Mouse (Mus musculus): ENCODE data around the gene Bcl7b.

Bcl7b gene

DNA sequence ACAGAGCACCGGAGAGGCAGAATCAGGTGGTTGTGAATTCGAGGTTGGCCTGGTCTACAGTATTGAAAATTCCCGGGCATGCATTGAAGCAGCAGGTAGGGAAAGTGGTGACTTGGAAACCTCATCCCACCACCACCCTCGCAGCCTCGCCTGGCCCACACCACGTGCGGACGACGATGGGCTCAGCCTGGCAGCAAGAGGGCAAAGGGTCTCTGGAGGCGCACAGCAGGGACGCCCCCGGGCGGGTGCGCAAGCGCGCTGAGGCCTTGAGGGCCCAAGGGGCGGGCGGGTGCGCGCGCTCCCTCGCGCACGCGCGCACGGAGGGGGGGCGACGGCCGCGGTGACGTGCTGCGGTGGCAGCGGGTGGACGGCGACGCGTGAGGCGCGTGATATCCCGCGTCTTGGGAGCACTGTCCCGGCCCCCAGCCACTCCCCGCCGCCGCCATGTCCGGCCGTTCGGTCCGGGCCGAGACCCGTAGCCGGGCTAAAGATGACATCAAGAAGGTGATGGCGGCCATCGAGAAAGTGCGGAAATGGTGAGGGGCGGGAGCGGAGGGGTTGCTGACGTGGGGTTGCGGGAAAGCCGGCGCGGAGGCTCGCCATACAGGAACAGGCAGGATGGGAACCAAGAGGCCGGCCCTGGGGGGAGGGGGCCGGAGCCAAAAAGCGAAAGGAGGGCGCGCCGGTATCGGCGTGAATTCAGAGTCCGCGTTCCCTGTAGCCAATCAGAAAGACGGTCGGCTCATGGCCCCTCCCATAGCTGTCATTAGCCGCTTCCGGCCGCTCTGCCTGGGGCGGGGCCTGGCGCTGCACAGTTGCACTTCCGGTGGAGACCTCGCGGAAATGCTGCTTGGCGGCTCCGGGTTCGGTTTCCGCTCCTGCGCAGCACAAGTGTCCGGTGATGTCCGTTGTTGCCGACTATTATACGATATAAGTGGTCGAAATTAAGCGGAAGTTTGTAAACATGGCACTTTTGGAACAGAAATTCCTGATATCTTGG is at the start of gene Bcl7b:
Gene Bcl7b, plus strand, starts transcription at position 221 of the 1,000 bp plus-strand sequence.
- peak; percentile 61 for DNase-seq (ENCODE audit: extremely low read depth, low read depth, low spot score)

DNA sequence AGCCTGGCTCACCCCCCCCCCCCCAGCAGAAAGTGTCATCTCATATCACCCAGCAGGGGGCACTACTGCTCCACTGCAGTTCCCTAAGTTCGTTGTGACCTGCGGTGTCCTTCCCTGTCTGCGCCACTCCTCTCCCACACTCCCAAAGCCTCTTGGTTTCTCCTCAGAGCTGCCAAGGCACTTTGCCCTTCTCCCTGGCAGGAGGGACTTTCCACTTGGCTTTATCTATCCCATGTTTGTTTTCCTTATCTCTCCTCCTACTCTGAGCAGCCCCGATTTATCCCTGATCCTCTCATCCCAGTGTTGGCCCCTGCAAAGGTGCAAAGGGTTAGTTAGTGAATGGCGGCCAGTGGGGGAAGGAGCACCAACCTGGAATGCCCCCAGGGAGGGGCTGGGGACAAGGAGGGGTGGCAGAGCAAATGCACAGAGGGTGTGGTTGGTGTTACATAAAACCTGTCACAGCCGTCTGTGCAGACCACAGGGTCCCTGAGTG is 49.4 kb upstream of the Bcl7b start:
- no peak for DNase-seq (ENCODE audit: extremely low read depth, low read depth, low spot score)

- no peak for DNase-seq (ENCODE audit: extremely low read depth, low read depth, low spot score)
Observed at GRCm38 (mm10) chr5:135120753-135121152, 47.3 kb upstream of the Bcl7b start.

- DNase-seq (ENCODE audit: extremely low read depth, low read depth, low spot score), result no peak
Observed at GRCm38 (mm10) chr5:135126121-135126520, 42.0 kb upstream of the Bcl7b start.

DNA sequence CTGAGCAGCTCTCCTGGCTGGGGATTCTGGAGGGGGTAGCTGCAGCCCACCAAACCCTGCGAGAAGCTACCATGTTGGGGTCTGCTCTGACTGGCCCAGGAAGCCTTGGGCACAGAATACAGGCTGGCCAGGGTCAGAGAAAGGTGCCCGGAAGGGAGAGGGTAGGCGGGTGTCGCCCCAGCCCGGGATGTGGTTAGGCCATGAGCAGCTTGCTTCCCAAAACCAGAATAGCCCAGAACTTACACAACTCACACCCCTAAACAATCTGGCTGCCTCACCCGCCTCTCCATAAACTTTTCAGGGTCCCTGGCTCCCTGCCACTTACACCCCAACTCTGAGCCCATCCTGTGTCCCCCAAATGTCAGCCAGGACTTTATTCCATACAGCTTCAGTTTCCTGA is 40.4 kb upstream of the Bcl7b start:
- no peak for DNase-seq (ENCODE audit: extremely low read depth, low read depth, low spot score)

- no peak for DNase-seq (ENCODE audit: extremely low read depth, low read depth, low spot score)
Observed at GRCm38 (mm10) chr5:135129747-135130146, 38.3 kb upstream of the Bcl7b start.

GRCm38 (mm10) chr5:135133736-135134405 is 34.2 kb upstream of the Bcl7b start:
- DNase-seq (ENCODE audit: extremely low read depth, low read depth, low spot score), result peak; percentile 25

GRCm38 (mm10) chr5:135134534-135134933 is 33.5 kb upstream of the Bcl7b start:
- no peak for DNase-seq (ENCODE audit: extremely low read depth, low read depth, low spot score)

- DNase-seq (ENCODE audit: extremely low read depth, low read depth, low spot score), result no peak
Observed at GRCm38 (mm10) chr5:135139881-135140280, 28.2 kb upstream of the Bcl7b start.

DNA sequence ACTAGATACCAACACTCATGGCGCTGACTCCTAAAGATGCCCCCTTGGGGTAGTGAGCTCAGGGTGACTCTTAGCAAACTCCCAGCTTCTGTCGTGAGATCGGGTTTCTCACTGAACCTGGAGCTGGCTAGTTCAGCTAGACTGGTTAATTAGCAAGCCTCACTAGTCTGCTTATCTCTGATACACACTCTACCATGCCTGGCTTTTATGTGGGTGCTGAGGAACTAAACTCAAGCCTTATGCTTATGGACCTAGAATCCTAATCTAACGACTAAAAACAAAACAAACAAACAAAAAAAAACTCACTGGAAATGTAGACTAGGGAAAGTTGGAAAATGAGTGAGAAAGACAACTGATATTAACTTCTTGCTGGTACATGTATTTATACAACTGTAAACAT is 23.6 kb upstream of the Bcl7b start:
- no peak for DNase-seq (ENCODE audit: extremely low read depth, low read depth, low spot score)

DNA sequence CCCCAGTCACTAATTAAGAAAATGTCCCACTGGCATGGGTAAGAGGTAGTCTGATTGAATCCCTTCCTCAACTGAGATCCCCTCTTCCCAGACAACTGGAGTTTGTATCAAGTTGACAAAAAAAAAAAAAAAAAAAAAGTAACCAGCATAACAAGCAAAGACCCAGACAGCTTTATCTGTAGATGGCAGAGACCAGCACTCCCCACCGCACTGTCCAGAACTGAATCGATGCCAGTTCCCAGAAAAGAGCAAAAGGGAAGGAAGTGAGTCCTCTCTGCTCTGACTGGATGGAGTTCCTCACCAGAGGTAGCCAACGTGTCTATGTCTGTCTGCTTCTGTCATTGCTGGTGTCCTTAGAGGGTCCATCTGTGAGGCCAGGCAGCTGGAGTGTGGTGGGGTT is 22.6 kb upstream of the Bcl7b start:
- no peak for DNase-seq (ENCODE audit: extremely low read depth, low read depth, low spot score)

DNA sequence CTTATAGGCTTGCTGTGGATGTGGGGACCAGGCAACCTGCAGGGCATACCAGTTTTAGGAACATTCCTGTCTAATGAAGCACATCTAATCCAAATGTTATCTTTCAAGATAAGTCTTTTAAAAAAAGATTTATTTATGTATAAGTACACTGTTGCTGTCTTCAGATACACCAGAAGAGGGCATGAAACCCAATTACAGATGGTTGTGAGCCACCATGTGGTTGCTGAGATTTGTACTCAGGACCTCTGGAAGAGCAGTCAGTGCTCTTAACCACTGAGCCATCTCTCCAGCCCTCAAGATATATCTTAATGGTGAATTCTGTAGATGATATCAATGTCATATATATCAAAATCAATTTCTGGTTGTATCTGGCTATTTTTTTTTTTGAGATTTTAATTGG is 22.1 kb upstream of the Bcl7b start:
- no peak for DNase-seq (ENCODE audit: extremely low read depth, low read depth, low spot score)

DNA sequence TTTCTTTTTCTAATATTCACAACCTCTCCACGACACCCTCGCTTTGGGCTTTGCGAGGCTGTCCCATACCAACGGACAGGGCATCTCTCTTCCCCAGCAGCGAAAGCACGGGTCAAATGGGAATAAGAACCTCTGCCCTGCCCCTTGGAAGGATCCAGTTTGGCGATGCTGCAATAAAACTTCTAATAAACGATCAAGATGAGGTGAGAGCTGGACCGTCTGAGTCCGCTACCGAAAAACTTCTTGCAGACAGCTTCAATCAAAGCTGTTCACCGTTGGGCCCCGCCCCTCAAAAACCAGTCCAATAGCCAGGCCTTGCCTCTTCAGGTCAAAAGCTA is 19.4 kb upstream of the Bcl7b start:
- DNase-seq (ENCODE audit: extremely low read depth, low read depth, low spot score), result no peak

DNA sequence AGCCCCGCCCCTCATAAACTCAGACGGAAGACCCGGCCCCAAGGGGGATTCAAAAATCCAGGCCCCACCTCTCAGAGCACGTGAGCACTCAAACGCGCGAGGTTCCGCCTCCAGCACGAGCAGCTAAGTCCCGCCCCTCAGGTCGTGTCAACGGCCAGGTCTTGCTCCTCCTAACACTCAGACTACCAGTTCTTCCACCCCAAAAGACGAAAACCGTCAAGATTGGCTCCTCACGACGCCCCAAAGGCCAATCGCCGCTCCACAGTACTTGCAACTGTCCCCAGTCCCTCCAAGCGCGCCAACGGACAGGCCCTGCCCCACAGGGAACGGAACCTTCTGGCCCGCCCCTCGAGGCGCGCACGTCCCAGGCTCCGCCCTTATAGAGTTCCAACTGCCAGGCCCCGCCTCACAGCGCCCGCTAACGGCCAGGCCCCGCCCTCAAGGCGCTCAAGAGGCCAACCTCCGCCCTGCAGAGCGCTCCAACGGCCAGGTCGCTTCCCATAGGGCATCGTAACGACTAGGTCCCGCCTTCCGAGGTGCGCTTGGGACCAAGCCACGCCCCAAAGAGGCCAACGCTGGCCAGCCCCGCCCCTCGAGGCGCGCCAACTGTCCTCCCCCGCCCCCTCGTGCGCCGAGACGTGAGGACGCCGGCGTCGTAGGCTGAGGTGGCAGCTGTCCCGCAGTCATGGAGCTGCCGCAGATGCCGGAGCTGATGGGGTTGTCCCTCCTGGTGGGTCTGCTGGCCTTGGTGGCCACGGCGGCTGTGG is 18.8 kb upstream of the Bcl7b start, which contains the start of gene Tbl2:
Gene Tbl2, plus strand, starts transcription at position 605 of the 767 bp plus-strand sequence.
- peak; percentile 91 for DNase-seq (ENCODE audit: extremely low read depth, low read depth, low spot score)

- no peak for DNase-seq (ENCODE audit: extremely low read depth, low read depth, low spot score)
Observed at GRCm38 (mm10) chr5:135149820-135150178, 18.3 kb upstream of the Bcl7b start.

DNA sequence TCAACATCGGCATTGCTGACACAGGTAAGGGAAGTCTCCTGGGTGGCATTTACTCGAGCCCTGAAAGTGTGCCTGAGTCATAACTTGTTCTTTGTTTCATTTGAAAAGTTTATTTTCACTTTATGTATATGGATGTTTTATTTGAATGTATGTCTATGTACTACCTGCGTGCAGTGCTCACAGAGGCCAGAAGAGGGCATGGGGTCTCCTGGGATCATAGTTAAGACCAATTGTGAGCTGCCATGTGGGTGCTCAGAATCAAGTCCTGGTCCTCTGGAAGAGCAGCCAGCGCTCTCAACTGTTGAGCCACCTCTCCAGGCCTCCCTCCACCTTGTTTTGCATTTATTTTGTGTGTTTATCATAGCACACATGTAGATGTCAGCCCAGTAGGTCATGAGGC is 11.6 kb upstream of the Bcl7b start:
- no peak for DNase-seq (ENCODE audit: extremely low read depth, low read depth, low spot score)

DNA sequence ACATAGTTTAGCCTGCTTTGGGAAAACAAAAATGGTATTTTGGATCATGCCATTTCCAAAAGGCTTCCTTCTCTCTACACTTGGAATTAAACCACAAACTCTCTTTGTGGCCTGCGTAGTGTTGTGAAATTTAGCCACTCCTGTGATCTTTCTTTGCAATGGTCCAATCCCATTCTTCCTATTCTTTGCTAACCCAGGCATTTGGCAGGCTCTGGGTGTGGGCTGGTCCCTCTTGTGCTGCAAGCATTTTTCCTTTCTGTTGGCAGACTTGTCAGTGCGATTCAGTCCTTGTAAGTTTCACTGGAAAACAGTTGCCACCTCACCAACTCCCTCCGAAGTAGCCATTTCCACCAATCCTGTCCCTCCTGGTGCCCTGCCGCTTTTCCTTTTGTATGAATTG is 6.9 kb upstream of the Bcl7b start:
- peak; percentile 73 for DNase-seq (ENCODE audit: extremely low read depth, low read depth, low spot score)

GRCm38 (mm10) chr5:135161650-135162049 is 6.4 kb upstream of the Bcl7b start:
- no peak for DNase-seq (ENCODE audit: extremely low read depth, low read depth, low spot score)

GRCm38 (mm10) chr5:135162361-135162760 is 5.7 kb upstream of the Bcl7b start:
- DNase-seq (ENCODE audit: extremely low read depth, low read depth, low spot score), result no peak

GRCm38 (mm10) chr5:135162821-135163220 is 5.3 kb upstream of the Bcl7b start:
- DNase-seq (ENCODE audit: extremely low read depth, low read depth, low spot score), result no peak

DNA sequence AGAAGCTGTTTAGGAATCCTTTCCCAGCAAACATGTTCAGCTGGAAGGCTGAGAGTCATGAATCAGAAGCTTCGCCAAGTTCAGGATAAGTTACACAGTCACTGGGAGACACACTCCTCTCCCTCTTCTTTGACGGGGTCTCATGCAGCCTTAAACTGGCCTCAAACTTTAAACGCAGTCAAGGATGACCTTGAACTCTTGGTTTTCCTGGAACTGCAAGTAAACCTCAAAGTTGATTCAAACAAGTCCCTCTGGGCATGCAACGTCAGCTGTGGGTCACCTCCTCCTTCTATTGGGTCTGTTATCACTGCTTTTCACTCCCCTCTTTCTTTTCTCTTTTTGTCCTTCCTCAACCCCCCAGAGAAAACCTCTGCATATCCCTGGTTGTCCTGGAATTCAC is 1.2 kb upstream of the Bcl7b start:
- no peak for DNase-seq (ENCODE audit: extremely low read depth, low read depth, low spot score)
